Mouse (Mus musculus) midbrain, embryonic 13.5 days (tissue): ENCODE results near the gene Atf6b. TPM values are rescaled to one million over a fixed set of nuclear protein-coding genes. Genes with fewer than 3 reads are reported as not detected.
A peak's percentile ranks its signal among the peaks of the same experiment; 100 is the strongest.

Experiments used
- ATAC-seq: fragments of 200-750 bp; cut with Nextera tagmentation; 2 replicates; pipeline ENCODE4 v1.8.0; 2017; ENCODE audit warnings: mild to moderate bottlenecking, moderate TSS enrichment, moderate library complexity
- H3K27ac ChIP-seq: fragments of 300-500 bp; sonication (generic); 2 replicates; pipeline ENCODE4 v1.5.1; 2015; ENCODE audit warnings: inconsistent platforms, mild to moderate bottlenecking, moderate library complexity
- H3K27me3 ChIP-seq: fragments of 300-500 bp; sonication (generic); 2 replicates; pipeline ENCODE4 v1.6.1; 2015; ENCODE audit warnings: mild to moderate bottlenecking, inconsistent platforms
- H3K36me3 ChIP-seq: fragments of 300-500 bp; sonication (generic); 2 replicates; pipeline ENCODE4 v1.6.1; 2015; ENCODE audit warnings: mild to moderate bottlenecking, inconsistent platforms
- H3K4me1 ChIP-seq: fragments of 300-500 bp; sonication (generic); replicated peaks from 2 replicates; pipeline ENCODE4 v1.6.1; 2015; ENCODE audit warnings: inconsistent platforms
- H3K4me2 ChIP-seq: fragments of 300-500 bp; sonication (generic); replicated peaks from 2 replicates; pipeline ENCODE4 v1.6.1; 2015; ENCODE audit warnings: moderate library complexity, mild to moderate bottlenecking, inconsistent platforms
- H3K4me3 ChIP-seq: fragments of 300-500 bp; sonication (generic); replicated peaks from 2 replicates; pipeline ENCODE4 v1.5.1; 2015; ENCODE audit warnings: mild to moderate bottlenecking, inconsistent platforms
- H3K9ac ChIP-seq: fragments of 300-500 bp; sonication (generic); replicated peaks from 2 replicates; pipeline ENCODE4 v1.6.1; 2015; ENCODE audit warnings: mild to moderate bottlenecking, inconsistent platforms
- H3K9me3 ChIP-seq: fragments of 300-500 bp; sonication (generic); 2 replicates; pipeline ENCODE4 v1.6.1; 2016; ENCODE audit warnings: mild to moderate bottlenecking, inconsistent platforms
- WGBS: fragments of 180-500 bp; shearing (Covaris S2); methylation state at CpG from one replicate; pipeline ENCODE4 v1.1.7; 2015; 5-methylcytosine and 5-hydroxymethylcytosine counted together
- polyA plus RNA-seq: library from polyadenylated mRNA; unstranded; fragments of >200 nt; fragmentation: Nextera tagmentation; extraction: Ambion mirVana; gene quantifications from 2 replicates; pipeline ENCODE4 v1.2.1, GENCODE M21; 2015

Gene Atf6b
- polyA plus RNA-seq, 1 experiment from 2014 or later, result 122 TPM

GRCm38 (mm10) chr17:34640778-34641601 lies 6.0 kb upstream of the Atf6b start:
- Histone ChIP-seq H3K9me3 (no peaks in the 10 kb centered on the region), H3K4me1 (peaks cover 29% of the 10 kb centered on the region), H3K4me2 (no peak overlapping the region), H3K36me3 (no peaks in the 10 kb centered on the region), H3K4me3 (no peak overlapping the region), H3K9ac (peak overlapping the region; percentile 34), H3K27ac (peak overlapping the region; percentile 82), H3K27me3 (no peaks in the 10 kb centered on the region; the same call in 1 of the 2 replicates)
- ATAC-seq, result peak; percentile 32; the same call in 1 of the 2 replicates
- 11% methylated on average over 11 of the region's 11 CpGs for WGBS

DNA sequence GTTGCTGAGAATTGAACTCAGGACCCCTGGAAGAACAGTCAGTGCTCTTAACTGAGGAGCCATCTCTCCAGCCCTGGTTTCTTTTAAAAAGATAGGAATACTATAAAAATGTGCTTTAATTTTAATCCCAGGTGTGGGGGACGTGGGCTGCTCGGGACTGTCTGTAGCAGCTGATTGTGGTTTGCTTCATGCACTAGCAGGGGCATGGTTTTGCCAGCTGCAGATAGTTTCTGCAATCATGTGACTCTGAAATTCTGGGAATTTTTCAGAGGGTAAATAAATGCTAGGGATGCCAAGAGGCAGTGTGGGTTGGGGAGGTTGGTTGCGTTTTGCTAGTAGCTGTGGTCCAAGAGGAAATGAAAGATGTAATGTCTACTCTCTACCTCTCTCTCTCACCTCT lies 5.0 kb upstream of the Atf6b start:
- Histone ChIP-seq H3K27me3 (no peaks in the 10 kb centered on the region), H3K4me2 (no peak overlapping the region), H3K9ac (no peak overlapping the region), H3K9me3 (no peaks in the 10 kb centered on the region), H3K4me3 (no peak overlapping the region), H3K4me1 (peaks cover 35% of the 10 kb centered on the region), H3K27ac (no peak overlapping the region), H3K36me3 (no peaks in the 10 kb centered on the region)
- ATAC-seq, result no peak
- WGBS, result 90% methylated on average over 3 of the region's 3 CpGs

GRCm38 (mm10) chr17:34643379-34643778 lies 3.6 kb upstream of the Atf6b start:
- Histone ChIP-seq H3K36me3 (no peaks in the 10 kb centered on the region), H3K9ac (no peak overlapping the region), H3K27ac (no peak overlapping the region), H3K9me3 (no peaks in the 10 kb centered on the region), H3K4me3 (no peak overlapping the region), H3K4me2 (no peak overlapping the region), H3K27me3 (no peaks in the 10 kb centered on the region), H3K4me1 (peaks cover 45% of the 10 kb centered on the region)
- ATAC-seq, result no peak
- 95% methylated on average over 4 of the region's 4 CpGs for WGBS

- Histone ChIP-seq H3K27ac (no peak overlapping the region), H3K9ac (no peak overlapping the region), H3K4me3 (no peak overlapping the region), H3K36me3 (no peaks in the 10 kb centered on the region), H3K4me2 (no peak overlapping the region), H3K27me3 (no peaks in the 10 kb centered on the region), H3K9me3 (no peaks in the 10 kb centered on the region), H3K4me1 (peaks cover 48% of the 10 kb centered on the region)
- ATAC-seq, result no peak
- WGBS, result 84% methylated on average over 10 of the region's 10 CpGs
Measured at GRCm38 (mm10) chr17:34643944-34644343, 3.0 kb upstream of the Atf6b start.

DNA sequence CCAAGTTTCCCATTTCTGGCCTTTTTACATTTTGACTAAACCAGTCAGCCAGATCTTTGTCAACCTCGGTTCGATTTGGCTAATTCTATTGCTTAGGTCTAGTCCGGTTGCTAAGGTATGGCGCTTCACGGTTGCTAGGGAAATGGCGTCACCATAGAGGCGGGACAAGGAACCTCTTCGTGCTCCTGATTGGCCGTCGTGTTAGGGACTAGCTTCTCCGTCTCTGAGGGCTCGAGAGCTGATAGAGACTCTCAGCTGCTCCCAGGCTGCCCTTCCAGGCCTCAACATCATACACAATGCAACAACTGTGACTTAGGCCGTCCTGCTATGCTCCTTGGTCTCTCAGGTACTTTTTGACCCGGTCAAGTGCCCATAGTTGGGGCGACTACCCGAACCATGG lies 2.3 kb upstream of the Atf6b start, which contains the start of gene Fkbpl:
Fkbpl (plus strand) TSS at position 157 of the 400 bp plus-strand sequence.
- Histone ChIP-seq H3K27ac (peak within 1 kb of the TSS; percentile 65), H3K4me3 (peak within 1 kb of the TSS; percentile 62), H3K9me3 (no peaks in the 10 kb centered on the region), H3K27me3 (no peaks in the 10 kb centered on the region), H3K36me3 (peaks cover 6% of the 10 kb centered on the region), H3K4me2 (peak within 1 kb of the TSS; percentile 91), H3K9ac (peak within 1 kb of the TSS; percentile 72), H3K4me1 (peaks cover 47% of the 10 kb centered on the region)
- 1% methylated on average over 16 of the region's 16 CpGs for WGBS
- peak; percentile 67 for ATAC-seq

GRCm38 (mm10) chr17:34645256-34645829 lies 1.6 kb upstream of the Atf6b start:
- Histone ChIP-seq H3K9ac (peak overlapping the region; percentile 72), H3K27me3 (no peaks in the 10 kb centered on the region), H3K36me3 (peaks cover 14% of the 10 kb centered on the region), H3K4me3 (peak overlapping the region; percentile 62), H3K27ac (peak overlapping the region; percentile 65; the same call in 1 of the 2 replicates), H3K9me3 (no peaks in the 10 kb centered on the region), H3K4me2 (peak overlapping the region; percentile 91), H3K4me1 (peaks cover 43% of the 10 kb centered on the region)
- ATAC-seq, result no peak
- 50% methylated on average over 10 of the region's 10 CpGs for WGBS

DNA sequence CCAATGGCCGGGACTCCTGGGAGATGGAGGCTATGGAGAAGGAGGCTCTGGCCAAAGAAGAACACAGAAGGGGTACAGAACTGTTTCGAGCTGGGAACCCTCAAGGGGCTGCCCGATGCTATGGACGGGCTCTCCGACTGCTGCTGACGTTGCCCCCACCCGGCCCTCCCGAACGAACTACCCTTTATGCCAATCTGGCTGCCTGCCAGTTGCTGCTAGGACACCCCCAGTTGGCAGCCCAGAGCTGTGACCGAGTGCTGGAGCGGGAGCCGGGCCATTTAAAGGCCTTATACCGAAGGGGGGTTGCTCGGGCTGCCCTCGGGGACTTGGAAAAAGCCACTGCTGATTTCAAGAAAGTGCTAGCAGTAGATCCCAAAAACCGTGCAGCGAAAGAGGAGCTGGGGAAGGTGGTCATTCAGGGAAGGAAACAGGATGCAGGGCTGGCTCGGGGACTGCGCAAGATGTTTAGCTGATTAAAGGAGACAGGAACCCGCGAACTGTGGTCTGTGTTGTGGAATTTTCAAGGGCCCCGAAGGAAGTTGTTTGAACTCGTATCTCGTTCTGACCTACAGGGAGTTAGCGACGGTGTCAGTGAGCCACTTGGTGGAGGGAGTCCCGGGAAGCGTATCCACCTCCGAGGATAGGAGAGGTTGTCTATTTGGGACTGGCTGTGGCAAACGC lies 975 bp upstream of the Atf6b start:
- Histone ChIP-seq H3K36me3 (peaks cover 20% of the 10 kb centered on the region), H3K27ac (no peak overlapping the region), H3K4me3 (peak overlapping the region; percentile 97), H3K4me2 (peak overlapping the region; percentile 91), H3K4me1 (peaks cover 37% of the 10 kb centered on the region), H3K9me3 (no peaks in the 10 kb centered on the region), H3K27me3 (no peaks in the 10 kb centered on the region), H3K9ac (0 out of 2 replicates have a peak overlapping the region, but pooled peaks have one; percentile 72)
- WGBS, result 90% methylated on average over 30 of the region's 30 CpGs
- no peak for ATAC-seq

GRCm38 (mm10) chr17:34648141-34648890 lies 1.4 kb downstream of the Atf6b start:
- 86% methylated on average over 16 of the region's 16 CpGs for WGBS
- H3K9ac ChIP-seq, result peak overlapping the region; percentile 98
- no peaks in the 10 kb centered on the region for H3K9me3 ChIP-seq
- peaks cover 43% of the 10 kb centered on the region for H3K36me3 ChIP-seq
- peaks cover 31% of the 10 kb centered on the region for H3K4me1 ChIP-seq
- ATAC-seq, result no peak
- peak overlapping the region; percentile 97 for H3K4me3 ChIP-seq
- H3K4me2 ChIP-seq, result peak overlapping the region; percentile 91
- no peaks in the 10 kb centered on the region for H3K27me3 ChIP-seq
- no peak overlapping the region for H3K27ac ChIP-seq

GRCm38 (mm10) chr17:34649106-34649864 lies 2.3 kb downstream of the Atf6b start:
- no peaks in the 10 kb centered on the region for H3K9me3 ChIP-seq
- WGBS, result 93% methylated on average over 18 of the region's 18 CpGs
- no peak overlapping the region for H3K4me3 ChIP-seq
- peaks cover 31% of the 10 kb centered on the region for H3K4me1 ChIP-seq
- H3K36me3 ChIP-seq, result peaks cover 51% of the 10 kb centered on the region
- H3K27ac ChIP-seq, result no peak overlapping the region
- no peak overlapping the region for H3K4me2 ChIP-seq
- H3K27me3 ChIP-seq, result no peaks in the 10 kb centered on the region
- no peak overlapping the region for H3K9ac ChIP-seq
- ATAC-seq, result no peak

- peaks cover 21% of the 10 kb centered on the region for H3K4me1 ChIP-seq
- H3K4me2 ChIP-seq, result no peak overlapping the region
- no peak overlapping the region for H3K9ac ChIP-seq
- no peaks in the 10 kb centered on the region for H3K9me3 ChIP-seq
- H3K36me3 ChIP-seq, result peaks cover 61% of the 10 kb centered on the region
- H3K4me3 ChIP-seq, result no peak overlapping the region
- H3K27ac ChIP-seq, result no peak overlapping the region
- WGBS, result 90% methylated on average over 14 of the region's 14 CpGs
- H3K27me3 ChIP-seq, result no peaks in the 10 kb centered on the region
- no peak for ATAC-seq
Measured at GRCm38 (mm10) chr17:34650781-34651180, 3.8 kb downstream of the Atf6b start.
